Mouse (Mus musculus) midbrain, postnatal 0 days (tissue): ENCODE measurements around the gene Ccnj. TPM values are rescaled to one million over a fixed set of nuclear protein-coding genes. Genes with fewer than 3 reads are reported as not detected.

Experiments
- ATAC-seq: fragments of 200-750 bp; cut with Nextera tagmentation; 2 replicates; pipeline ENCODE4 v1.8.0; 2017; ENCODE audit warnings: moderate number of reproducible peaks, mild to moderate bottlenecking, moderate TSS enrichment, moderate library complexity; ENCODE audit not compliant: low FRiP score
- DNase-seq: peaks from one replicate; pipeline ENCODE4 v3.0.0-alpha.2; 2015; ENCODE audit warnings: low spot score
- H3K27ac ChIP-seq: fragments of 300-500 bp; sonication (generic); 2 replicates; pipeline ENCODE4 v1.5.1; 2014; ENCODE audit warnings: low read depth, mild to moderate bottlenecking, low read length, mixed read lengths
- H3K27me3 ChIP-seq: fragments of 300-500 bp; sonication (generic); 2 replicates; pipeline ENCODE4 v1.6.1; 2014; ENCODE audit warnings: low read length, control low read depth, mixed read lengths; ENCODE audit not compliant: insufficient read depth
- H3K36me3 ChIP-seq: fragments of 300-500 bp; sonication (generic); 2 replicates; pipeline ENCODE4 v1.6.1; 2014; ENCODE audit warnings: low read length, control low read depth, mixed read lengths; ENCODE audit not compliant: insufficient read depth
- H3K4me1 ChIP-seq: fragments of 300-500 bp; sonication (generic); 2 replicates; pipeline ENCODE4 v1.6.1; 2014; ENCODE audit warnings: mild to moderate bottlenecking, control low read depth, antibody characterized with exemption, low read length, mixed read lengths; ENCODE audit not compliant: insufficient read depth
- H3K4me2 ChIP-seq: fragments of 300-500 bp; sonication (generic); 2 replicates; pipeline ENCODE4 v1.6.1; 2014; ENCODE audit warnings: low read depth, mild to moderate bottlenecking, low read length, mixed read lengths; ENCODE audit not compliant: poor library complexity, severe bottlenecking
- H3K4me3 ChIP-seq: fragments of 300-500 bp; sonication (generic); 2 replicates; pipeline ENCODE4 v1.5.1; 2014; ENCODE audit warnings: low read depth, mild to moderate bottlenecking, low read length, moderate library complexity
- H3K9ac ChIP-seq: fragments of 300-500 bp; sonication (generic); replicated peaks from 2 replicates; pipeline ENCODE4 v1.6.1; 2014; ENCODE audit warnings: mild to moderate bottlenecking, low read length, moderate library complexity, mixed read lengths; ENCODE audit not compliant: poor library complexity, severe bottlenecking
- H3K9me3 ChIP-seq: fragments of 300-500 bp; sonication (generic); 2 replicates; pipeline ENCODE4 v1.6.1; 2016; ENCODE audit warnings: low read length, control low read depth
- CTCF ChIP-seq: IDR thresholded peaks from 2 replicates; pipeline ENCODE4 v1.5.1; 2016; ENCODE audit warnings: antibody characterized with exemption, mild to moderate bottlenecking
- WGBS: fragments of 180-500 bp; shearing (Covaris S2); extraction: QIAGEN DNeasy Blood & Tissue Kit; methylation state at CpG from one replicate; pipeline ENCODE4 v1.1.7; 2014; 5-methylcytosine and 5-hydroxymethylcytosine counted together
- polyA plus RNA-seq: library from polyadenylated mRNA; unstranded; fragments of >200 nt; fragmentation: Nextera tagmentation; extraction: Ambion mirVana; gene quantifications from 2 replicates; pipeline ENCODE4 v1.2.1, GENCODE M21; 2015
- total RNA-seq: library from RNA; depleted of rRNA; stranded (reverse); fragments of >200 nt; gene quantifications from 2 replicates; pipeline ENCODE4 v1.2.3, GENCODE M21; 2014; rRNA removed

Gene Ccnj
- total RNA-seq (12.5 and 16.6 TPM in 2 replicates), polyA plus RNA-seq (8.6 and 9.7 TPM in 2 replicates)

DNA sequence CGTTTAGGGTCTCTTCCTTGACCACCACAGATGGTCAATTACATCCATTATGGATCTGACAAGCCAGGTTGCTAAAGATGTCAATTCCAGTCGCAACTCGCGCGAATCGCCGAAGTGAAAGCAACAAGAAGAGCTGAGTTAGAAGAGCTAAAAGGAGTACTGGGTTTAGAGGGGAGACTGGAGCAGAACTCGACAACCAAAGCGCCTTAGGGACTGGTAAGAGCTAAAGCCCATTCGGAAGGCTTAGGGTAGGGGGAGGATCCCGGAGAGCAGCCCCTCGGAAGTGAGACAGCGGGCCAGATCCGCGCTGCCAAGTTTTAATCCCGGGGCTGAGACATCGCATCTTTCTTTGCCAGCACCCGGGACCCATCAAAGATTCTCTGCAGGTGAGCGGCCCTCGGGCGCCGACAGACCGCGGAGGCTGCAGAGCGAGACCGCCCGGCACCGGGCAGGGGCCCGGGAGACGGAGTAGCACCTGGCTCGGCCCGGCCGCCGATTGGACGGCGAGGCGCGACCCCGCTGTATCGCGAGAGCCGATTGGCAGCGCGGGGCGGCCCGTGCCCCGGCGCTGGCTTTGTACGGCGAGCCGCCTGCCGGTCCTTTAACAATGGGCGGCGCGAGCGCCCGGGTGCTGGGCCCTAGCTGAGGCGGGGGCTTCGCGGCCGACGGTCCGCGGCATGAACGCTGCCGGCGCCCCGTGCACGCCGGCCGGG is at the start of gene Ccnj:
Gene Ccnj, plus strand, starts transcription at position 577 of the 713 bp plus-strand sequence.
- Histone ChIP-seq H3K36me3 (no peaks in the 10 kb centered on the region), H3K4me3 (peak within 1 kb of the TSS; percentile 71), H3K9ac (peak within 1 kb of the TSS; percentile 86), H3K27ac (peak within 1 kb of the TSS; percentile 90), H3K4me1 (peaks cover 15% of the 10 kb centered on the region; the same call in 1 of the 2 replicates), H3K4me2 (peak within 1 kb of the TSS; percentile 75), H3K27me3 (no peaks in the 10 kb centered on the region), H3K9me3 (no peaks in the 10 kb centered on the region)
- ATAC-seq: peak; percentile 98
- no peak for TF ChIP-seq CTCF
- under 1% methylated on average over 70 of the region's 71 CpGs for WGBS
- peak; percentile 94 for DNase-seq

DNA sequence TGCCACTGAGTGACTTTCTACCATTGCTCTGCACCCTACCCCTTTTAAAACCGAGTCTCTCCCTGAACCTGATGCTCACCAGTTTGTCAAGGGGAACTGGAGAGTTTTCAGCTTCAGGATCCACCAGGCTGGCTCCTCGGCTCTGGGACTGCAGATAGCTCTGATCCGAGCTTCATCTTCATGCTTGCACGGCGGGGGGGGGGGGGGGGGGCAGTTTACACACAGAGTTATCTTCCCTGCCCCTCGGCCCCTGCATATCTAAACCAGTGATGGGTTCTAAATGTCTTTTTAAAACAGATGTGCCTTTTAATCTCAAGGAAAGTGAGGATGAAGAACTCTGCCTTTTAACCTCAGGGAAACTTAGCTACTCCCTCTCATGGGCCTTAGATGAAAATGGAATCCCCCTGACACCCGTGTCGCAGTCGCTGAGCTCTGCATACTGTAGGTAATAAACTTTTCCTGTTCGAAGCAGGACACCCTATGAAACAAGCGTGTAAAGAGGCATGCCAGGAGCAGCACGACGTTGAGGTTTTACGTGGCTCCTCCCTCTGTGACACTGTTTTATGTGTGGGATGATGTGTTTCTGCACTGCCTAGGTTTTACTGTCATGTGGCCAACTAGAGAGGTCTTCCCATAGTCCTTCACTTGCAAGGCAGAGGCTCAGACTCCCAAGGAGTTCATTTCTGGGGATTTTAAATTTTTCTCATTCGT is 42.9 kb upstream of the Ccnj start:
- WGBS: 74% methylated on average over 14 of the region's 15 CpGs
- Histone ChIP-seq H3K4me3 (no peak overlapping the region), H3K4me1 (no peaks in the 10 kb centered on the region), H3K27me3 (no peaks in the 10 kb centered on the region), H3K9me3 (no peaks in the 10 kb centered on the region), H3K4me2 (no peak overlapping the region), H3K27ac (no peak overlapping the region), H3K36me3 (no peaks in the 10 kb centered on the region), H3K9ac (no peak overlapping the region)
- TF ChIP-seq CTCF: no peak
- ATAC-seq (no peak), DNase-seq (no peak)

DNA sequence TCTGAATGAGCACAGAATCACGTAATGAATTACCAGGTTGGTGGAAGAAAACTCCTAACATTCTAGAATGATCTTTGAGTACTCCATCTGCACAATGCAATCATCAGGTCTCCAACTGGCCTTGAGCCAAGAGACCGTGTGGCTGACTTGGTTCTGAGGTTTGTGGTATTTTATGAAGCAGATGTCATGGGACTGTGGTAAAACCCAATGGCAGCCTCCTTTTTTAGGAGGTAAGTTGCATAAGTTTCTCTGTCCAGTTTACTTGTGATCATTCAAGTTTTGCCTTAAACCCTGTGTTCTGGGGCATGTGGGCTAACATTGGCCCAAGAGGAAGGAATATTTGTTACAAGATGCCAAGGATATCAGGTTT is 42.4 kb upstream of the Ccnj start:
- Histone ChIP-seq H3K9ac (no peak overlapping the region), H3K36me3 (no peaks in the 10 kb centered on the region), H3K4me3 (no peak overlapping the region), H3K27me3 (no peaks in the 10 kb centered on the region), H3K9me3 (no peaks in the 10 kb centered on the region), H3K4me2 (no peak overlapping the region), H3K27ac (no peak overlapping the region), H3K4me1 (no peaks in the 10 kb centered on the region)
- 79% methylated on average over 2 of the region's 2 CpGs for WGBS
- TF ChIP-seq CTCF: no peak
- DNase-seq (no peak), ATAC-seq (no peak)

DNA sequence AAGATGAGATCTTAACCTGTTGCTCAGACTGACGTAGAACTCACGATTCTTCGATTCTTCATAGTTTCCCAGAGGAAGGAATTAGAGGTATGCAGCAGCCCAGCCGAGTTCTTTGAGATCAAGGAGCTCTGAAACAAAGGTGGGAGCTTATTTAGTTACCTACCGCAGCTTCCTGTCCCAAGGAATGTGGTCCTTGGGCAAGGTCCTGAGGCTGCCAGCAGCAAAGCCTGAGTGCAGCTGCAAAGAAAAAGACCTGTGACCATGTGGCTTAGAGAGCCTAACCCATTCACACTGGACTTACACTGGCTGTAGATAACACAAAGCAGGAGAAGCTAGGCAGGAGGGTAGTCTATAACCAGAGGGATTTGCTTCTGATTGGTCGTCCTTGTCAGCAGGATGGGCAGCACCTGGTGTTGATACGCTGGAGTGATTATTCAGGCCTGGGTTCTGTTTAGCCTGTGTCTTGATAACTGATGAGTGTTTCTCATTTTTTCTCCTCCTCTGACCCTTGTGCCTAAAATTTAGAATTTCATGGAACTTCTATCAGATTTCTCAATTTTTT is 25.8 kb upstream of the Ccnj start:
- Histone ChIP-seq H3K4me3 (no peak overlapping the region), H3K27me3 (no peaks in the 10 kb centered on the region), H3K9ac (no peak overlapping the region), H3K4me1 (no peaks in the 10 kb centered on the region), H3K9me3 (no peaks in the 10 kb centered on the region), H3K36me3 (no peaks in the 10 kb centered on the region), H3K27ac (no peak overlapping the region), H3K4me2 (no peak overlapping the region)
- no peak for TF ChIP-seq CTCF
- DNase-seq (no peak), ATAC-seq (no peak)
- 35% methylated on average over 7 of the region's 7 CpGs for WGBS

DNA sequence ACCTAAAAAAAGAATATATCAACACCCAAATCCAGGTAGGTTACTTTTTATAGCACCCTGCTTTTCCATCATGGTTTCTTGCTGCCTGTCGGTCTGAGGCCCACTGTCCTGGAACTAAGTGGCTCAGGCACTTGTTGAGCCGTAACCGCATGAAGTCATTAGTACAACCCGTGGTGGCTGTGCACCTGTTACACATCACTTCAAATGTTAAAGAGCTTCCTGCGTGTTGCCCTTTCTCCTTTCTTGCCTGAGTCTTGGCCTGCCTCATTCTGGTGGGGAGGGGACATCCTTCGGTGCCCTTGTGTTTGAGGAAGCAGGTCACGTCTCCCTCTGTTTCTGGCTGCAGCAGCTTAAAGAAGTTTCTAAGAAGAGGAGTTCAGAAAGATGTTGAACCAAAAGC is 21.2 kb upstream of the Ccnj start:
- Histone ChIP-seq H3K27me3 (no peaks in the 10 kb centered on the region), H3K9me3 (no peaks in the 10 kb centered on the region), H3K4me2 (no peak overlapping the region), H3K4me3 (no peak overlapping the region), H3K9ac (no peak overlapping the region), H3K27ac (no peak overlapping the region), H3K36me3 (no peaks in the 10 kb centered on the region), H3K4me1 (no peaks in the 10 kb centered on the region)
- WGBS: 64% methylated on average over 7 of the region's 7 CpGs
- ATAC-seq (no peak), DNase-seq (no peak)
- TF ChIP-seq CTCF: no peak

DNA sequence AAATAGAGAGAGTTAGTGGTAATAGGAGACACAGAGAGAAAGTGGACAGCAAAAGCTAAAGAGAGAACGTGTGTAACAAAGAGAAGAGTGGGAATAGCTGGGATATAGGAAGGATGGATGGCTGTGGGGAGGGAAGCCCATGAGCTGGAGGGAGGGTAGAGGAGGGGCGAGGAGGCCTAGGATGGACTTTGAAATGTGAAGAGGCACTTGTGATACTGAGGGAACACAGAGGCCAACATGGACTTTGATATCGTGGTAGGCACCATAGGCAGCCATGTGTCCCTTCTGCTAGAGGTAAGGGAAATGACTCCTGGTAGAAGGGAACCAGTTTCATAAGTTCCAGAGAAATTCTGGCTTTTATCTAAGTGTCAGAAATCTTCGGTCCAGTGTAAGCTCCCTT is 19.2 kb upstream of the Ccnj start:
- 83% methylated on average over 4 of the region's 4 CpGs for WGBS
- H3K36me3 ChIP-seq: no peaks in the 10 kb centered on the region
- no peaks in the 10 kb centered on the region for H3K4me1 ChIP-seq
- H3K27me3 ChIP-seq: no peaks in the 10 kb centered on the region
- H3K9ac ChIP-seq: no peak overlapping the region
- no peak overlapping the region for H3K27ac ChIP-seq
- H3K4me2 ChIP-seq: no peak overlapping the region
- H3K4me3 ChIP-seq: no peak overlapping the region
- no peaks in the 10 kb centered on the region for H3K9me3 ChIP-seq
- no peak for ATAC-seq
- TF ChIP-seq CTCF: no peak
- no peak for DNase-seq
